Mouse (Mus musculus) kidney, postnatal 14 days (tissue): ENCODE data around the gene Cers2.

Source experiments
- DNase-seq: peaks from one replicate; pipeline ENCODE4 v3.0.0; 2022; ENCODE audit warnings: mixed read lengths

Cers2 gene

GRCm38 (mm10) chr3:95290156-95290555 is 24.4 kb upstream of the Cers2 start:
- DNase-seq, result no peak

- DNase-seq, result no peak
Observed at GRCm38 (mm10) chr3:95291041-95291440, 23.6 kb upstream of the Cers2 start.

- DNase-seq, result no peak
Observed at GRCm38 (mm10) chr3:95292899-95293298, 21.7 kb upstream of the Cers2 start.

- peak; percentile 62 for DNase-seq
Observed at GRCm38 (mm10) chr3:95293537-95293936, 21.1 kb upstream of the Cers2 start.

GRCm38 (mm10) chr3:95294316-95294715 is 20.3 kb upstream of the Cers2 start:
- no peak for DNase-seq

- no peak for DNase-seq
Observed at GRCm38 (mm10) chr3:95294718-95295117, 19.9 kb upstream of the Cers2 start.

GRCm38 (mm10) chr3:95295321-95296102 is 19.1 kb upstream of the Cers2 start:
- peak; percentile 73 for DNase-seq

GRCm38 (mm10) chr3:95296103-95296469 is 18.5 kb upstream of the Cers2 start:
- DNase-seq, result peak; percentile 73

GRCm38 (mm10) chr3:95298018-95298417 is 16.6 kb upstream of the Cers2 start:
- no peak for DNase-seq

GRCm38 (mm10) chr3:95301204-95301796 is 13.3 kb upstream of the Cers2 start:
- DNase-seq, result no peak

- no peak for DNase-seq
Observed at GRCm38 (mm10) chr3:95306244-95306643, 8.3 kb upstream of the Cers2 start.

GRCm38 (mm10) chr3:95307100-95307499 is 7.5 kb upstream of the Cers2 start, which contains the start of gene Anxa9:
Gene Anxa9, minus strand, starts transcription at chr3:95307176.
- DNase-seq, result no peak

- DNase-seq, result no peak
Observed at GRCm38 (mm10) chr3:95310496-95310895, 4.1 kb upstream of the Cers2 start.

- DNase-seq, result peak; percentile 83
Observed at GRCm38 (mm10) chr3:95310968-95311882, 3.4 kb upstream of the Cers2 start.

- DNase-seq, result no peak
Observed at GRCm38 (mm10) chr3:95312623-95313022, 2.0 kb upstream of the Cers2 start.

- no peak for DNase-seq
Observed at GRCm38 (mm10) chr3:95313476-95313875, 1.1 kb upstream of the Cers2 start.

GRCm38 (mm10) chr3:95314075-95314474 is 516 bp upstream of the Cers2 start:
- DNase-seq, result no peak

- peak; percentile 95 for DNase-seq
Observed at GRCm38 (mm10) chr3:95315094-95315843, 678 bp downstream of the Cers2 start.

GRCm38 (mm10) chr3:95315844-95316550 is 1.4 kb downstream of the Cers2 start:
- DNase-seq, result no peak

GRCm38 (mm10) chr3:95317414-95318080 is 3.0 kb downstream of the Cers2 start:
- DNase-seq, result peak; percentile 82

- DNase-seq, result peak; percentile 85
Observed at GRCm38 (mm10) chr3:95318548-95318947, 4.0 kb downstream of the Cers2 start.
